Mouse (Mus musculus) embryonic facial prominence, embryonic 10.5 days (tissue): ENCODE measurements around the gene Notch3. TPM values are rescaled to one million over a fixed set of nuclear protein-coding genes. Genes with fewer than 3 reads are reported as not detected.
A peak's percentile ranks its signal among the peaks of the same experiment; 100 is the strongest.
"Not testable (repeated sequence)": the region's sequence is repeated elsewhere in the genome, so short reads cannot be mapped to it uniquely, and the experiment has no call there.

Source experiments
- DNase-seq: peaks from one replicate; pipeline ENCODE4 v3.0.0-alpha.2; 2017; ENCODE audit warnings: low spot score
- H3K27ac ChIP-seq: fragments of 300-500 bp; sonication (generic); replicated peaks from 2 replicates; pipeline ENCODE4 v1.5.1; 2016; ENCODE audit warnings: mild to moderate bottlenecking
- H3K27me3 ChIP-seq: fragments of 300-500 bp; sonication (generic); replicated peaks from 2 replicates; pipeline ENCODE4 v1.6.1; 2016; ENCODE audit warnings: low read depth, mild to moderate bottlenecking; ENCODE audit not compliant: poor library complexity, severe bottlenecking
- H3K36me3 ChIP-seq: fragments of 300-500 bp; sonication (generic); replicated peaks from 2 replicates; pipeline ENCODE4 v1.6.1; 2016; ENCODE audit warnings: mild to moderate bottlenecking, moderate library complexity
- H3K4me1 ChIP-seq: fragments of 300-500 bp; sonication (generic); 2 replicates; pipeline ENCODE4 v1.6.1; 2016
- H3K4me3 ChIP-seq: fragments of 300-500 bp; sonication (generic); 2 replicates; pipeline ENCODE4 v1.5.1; 2016; ENCODE audit warnings: mild to moderate bottlenecking, moderate library complexity
- H3K9me3 ChIP-seq: fragments of 300-500 bp; sonication (generic); 2 replicates; pipeline ENCODE4 v1.6.1; 2016; ENCODE audit warnings: mild to moderate bottlenecking
- WGBS: fragments of 180-500 bp; shearing (Covaris S2); methylation state at CpG from one replicate; pipeline ENCODE4 v1.1.7; 2016; 5-methylcytosine and 5-hydroxymethylcytosine counted together
- polyA plus RNA-seq: library from polyadenylated mRNA; unstranded; fragments of >200 nt; fragmentation: Nextera tagmentation; extraction: Ambion mirVana; gene quantifications from 2 replicates; pipeline ENCODE4 v1.2.1, GENCODE M21; 2016

Notch3 gene
- polyA plus RNA-seq, result 23.7 and 24.5 TPM in 2 replicates

DNA sequence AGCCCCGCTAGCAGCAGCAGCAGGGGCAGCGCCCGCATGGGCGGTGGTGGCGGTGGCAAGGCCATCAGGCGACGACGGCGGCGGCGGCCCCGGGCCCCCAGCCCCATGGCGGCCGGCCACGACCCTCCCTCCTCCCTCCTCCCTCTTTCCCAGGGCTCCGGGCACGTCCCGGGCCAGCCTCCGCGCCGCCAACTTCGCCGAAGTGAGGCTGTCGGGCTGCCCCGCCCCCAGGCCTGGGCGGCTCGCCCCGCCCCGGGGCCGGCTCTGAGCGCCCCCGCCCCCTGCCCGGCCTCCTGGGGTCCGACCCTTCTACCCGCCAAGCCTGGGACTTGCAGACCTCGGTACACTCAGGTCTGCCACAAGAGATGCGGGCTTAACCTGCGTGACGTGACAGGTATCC lies at the start of gene Notch3:
Gene Notch3 (minus strand): TSS at position 166 of the 400 bp plus-strand sequence.
- Histone ChIP-seq H3K9me3 (no peaks in the 10 kb centered on the region), H3K27me3 (peaks cover 23% of the 10 kb centered on the region), H3K4me3 (peak within 1 kb of the TSS; percentile 90), H3K36me3 (peaks cover 11% of the 10 kb centered on the region), H3K27ac (peak within 1 kb of the TSS; percentile 96), H3K4me1 (peaks cover 57% of the 10 kb centered on the region)
- under 1% methylated on average over 39 of the region's 39 CpGs for WGBS
- peak; percentile 92 for DNase-seq

DNA sequence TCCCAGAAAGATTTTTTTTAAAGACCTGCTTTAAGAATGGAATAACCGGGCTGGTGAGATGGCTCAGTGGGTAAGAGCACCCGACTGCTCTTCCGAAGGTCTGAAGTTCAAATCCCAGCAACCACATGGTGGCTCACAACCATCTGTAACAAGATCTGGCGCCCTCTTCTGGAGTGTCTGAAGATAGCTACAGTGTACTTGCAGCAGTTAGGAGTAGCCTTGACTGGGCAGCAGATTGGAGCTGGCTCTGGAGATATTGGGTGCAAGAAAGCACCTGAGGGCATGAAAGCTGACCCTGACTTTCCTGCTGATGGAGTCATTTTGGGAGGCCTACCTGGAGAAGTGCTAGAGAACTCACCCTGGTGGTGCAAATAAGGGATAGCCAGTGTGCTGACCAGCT lies 48.9 kb upstream of the Notch3 start:
- not testable (repeated sequence) for H3K27me3 ChIP-seq, H3K4me3 ChIP-seq, H3K4me1 ChIP-seq, H3K27ac ChIP-seq, H3K9me3 ChIP-seq, DNase-seq
- 76% methylated on average over 4 of the region's 4 CpGs for WGBS
- H3K36me3 ChIP-seq, result peaks cover 100% of the 10 kb centered on the region

DNA sequence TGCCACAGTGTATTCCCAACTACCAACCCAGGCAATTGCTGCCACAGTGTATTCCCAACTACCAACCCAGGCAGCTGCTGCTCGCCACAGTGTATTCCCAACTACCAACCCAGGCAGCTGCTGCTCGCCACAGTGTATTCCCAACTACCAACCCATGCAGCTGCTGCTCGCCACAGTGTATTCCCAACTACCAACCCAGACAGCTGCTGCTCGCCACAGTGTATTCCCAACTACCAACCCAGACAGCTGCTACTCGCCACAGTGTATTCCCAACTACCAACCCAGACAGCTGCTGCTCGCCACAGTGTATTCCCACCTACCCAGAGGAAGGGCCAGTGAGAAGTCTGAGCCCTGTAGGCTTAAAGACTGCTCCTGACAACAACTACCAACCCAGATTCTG lies 44.9 kb upstream of the Notch3 start:
- H3K36me3 ChIP-seq, result peaks cover 100% of the 10 kb centered on the region
- not testable (repeated sequence) for H3K27me3 ChIP-seq, H3K27ac ChIP-seq, DNase-seq, H3K4me3 ChIP-seq, H3K9me3 ChIP-seq
- 92% methylated on average over 6 of the region's 6 CpGs for WGBS
- H3K4me1 ChIP-seq, result peaks cover 16% of the 10 kb centered on the region

DNA sequence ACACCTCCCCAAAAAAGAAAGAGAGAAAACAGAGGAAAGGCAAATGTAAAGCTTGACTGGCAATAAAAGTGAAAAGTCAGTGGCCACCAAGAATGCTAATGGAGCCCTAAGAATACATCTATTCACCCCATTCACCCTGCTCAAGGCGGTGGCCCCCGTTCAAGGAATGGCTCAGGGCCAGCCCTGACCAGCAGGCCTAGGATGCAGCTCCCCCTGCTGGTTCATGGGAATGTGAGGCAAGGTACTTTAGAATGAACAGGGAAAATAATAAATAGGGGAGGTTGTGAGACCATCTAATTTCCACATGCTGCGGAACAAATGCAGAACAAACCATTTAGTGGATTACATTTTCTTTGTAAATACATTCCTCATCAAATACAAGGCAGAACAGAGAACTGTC lies 43.1 kb upstream of the Notch3 start:
- 62% methylated on average over 3 of the region's 3 CpGs for WGBS
- peak; percentile 62 for DNase-seq
- Histone ChIP-seq H3K27me3 (no peaks in the 10 kb centered on the region), H3K27ac (no peak overlapping the region), H3K4me3 (no peak overlapping the region), H3K36me3 (peaks cover 100% of the 10 kb centered on the region), H3K9me3 (no peaks in the 10 kb centered on the region), H3K4me1 (peaks cover 16% of the 10 kb centered on the region)

DNA sequence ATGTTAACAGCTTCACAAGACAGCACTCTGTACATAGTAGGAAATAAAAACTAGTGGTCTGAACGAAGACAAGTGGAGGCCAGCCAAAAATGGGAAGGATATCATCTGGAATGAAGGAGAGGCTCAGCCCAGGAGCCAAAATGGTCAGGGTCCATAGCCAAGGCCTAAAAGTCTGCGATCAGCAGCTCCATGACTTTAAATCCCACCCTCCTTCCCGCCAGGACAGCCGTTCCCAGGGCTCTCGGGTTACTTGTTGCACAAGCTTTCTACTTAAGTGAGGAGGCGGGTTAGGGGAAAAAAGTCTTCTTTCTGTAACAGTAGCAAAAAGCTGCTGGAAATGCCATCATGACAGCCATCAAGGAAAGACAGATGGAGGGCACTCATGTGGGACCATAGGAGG lies 42.5 kb upstream of the Notch3 start:
- 75% methylated on average over 6 of the region's 6 CpGs for WGBS
- H3K9me3 ChIP-seq, result no peaks in the 10 kb centered on the region
- no peak overlapping the region for H3K4me3 ChIP-seq
- no peaks in the 10 kb centered on the region for H3K27me3 ChIP-seq
- peaks cover 16% of the 10 kb centered on the region for H3K4me1 ChIP-seq
- peaks cover 100% of the 10 kb centered on the region for H3K36me3 ChIP-seq
- DNase-seq, result peak; percentile 52
- H3K27ac ChIP-seq, result no peak overlapping the region

DNA sequence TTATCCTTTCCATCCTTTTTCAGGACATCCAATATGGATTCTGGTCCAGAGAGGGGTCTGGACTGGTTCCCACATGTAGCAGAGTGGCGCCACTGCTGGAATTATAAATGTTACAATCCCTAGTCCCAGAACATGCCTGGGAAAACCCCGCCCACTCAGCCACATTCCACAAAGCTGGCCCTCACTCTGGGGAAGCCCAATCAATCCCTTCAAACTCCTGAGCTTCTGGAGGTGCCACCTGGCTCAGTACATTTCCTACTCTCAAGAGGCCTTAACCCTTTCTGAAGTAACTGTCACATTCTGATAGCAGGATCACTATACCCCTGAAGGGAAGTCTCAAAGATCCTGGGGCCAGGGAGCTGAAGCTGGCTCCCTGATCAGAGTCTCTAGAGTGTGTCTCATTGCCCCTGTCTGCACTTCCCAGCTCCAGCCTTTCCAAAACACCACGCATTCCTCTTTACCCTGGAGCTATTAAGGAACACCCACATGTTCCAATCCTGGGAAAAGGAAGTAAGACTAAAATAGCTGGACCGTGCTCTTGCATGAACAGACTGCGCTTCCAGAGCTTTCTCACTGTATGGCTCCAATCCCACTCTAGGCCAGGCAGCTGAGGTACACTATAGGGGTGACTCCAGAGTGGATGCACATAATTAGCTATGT lies 41.1 kb upstream of the Notch3 start:
- Histone ChIP-seq H3K4me3 (no peak overlapping the region), H3K36me3 (peaks cover 100% of the 10 kb centered on the region), H3K4me1 (peaks cover 16% of the 10 kb centered on the region), H3K27ac (no peak overlapping the region), H3K9me3 (no peaks in the 10 kb centered on the region), H3K27me3 (no peaks in the 10 kb centered on the region)
- 83% methylated on average over 5 of the region's 5 CpGs for WGBS
- DNase-seq, result no peak

DNA sequence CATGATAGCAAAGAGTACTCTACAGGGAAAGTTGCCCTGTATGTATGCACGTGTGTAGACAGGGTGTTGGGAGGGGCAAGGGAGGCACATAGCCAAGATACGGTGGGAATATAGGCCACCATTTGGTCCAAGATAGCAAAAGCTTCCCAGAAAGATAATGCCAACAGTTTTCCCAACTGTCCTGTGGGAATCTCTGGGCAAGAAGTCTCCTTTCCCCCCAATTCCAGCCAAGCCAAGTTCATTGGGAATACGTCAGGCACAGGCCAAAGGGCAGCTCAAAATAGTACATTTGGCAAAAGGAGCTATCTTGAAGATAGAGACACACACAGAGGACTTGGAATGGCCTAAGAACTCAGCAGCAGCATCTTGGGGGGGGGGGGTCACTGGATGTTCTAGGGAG lies 38.7 kb upstream of the Notch3 start:
- peaks cover 100% of the 10 kb centered on the region for H3K36me3 ChIP-seq
- no peak overlapping the region for H3K27ac ChIP-seq

DNA sequence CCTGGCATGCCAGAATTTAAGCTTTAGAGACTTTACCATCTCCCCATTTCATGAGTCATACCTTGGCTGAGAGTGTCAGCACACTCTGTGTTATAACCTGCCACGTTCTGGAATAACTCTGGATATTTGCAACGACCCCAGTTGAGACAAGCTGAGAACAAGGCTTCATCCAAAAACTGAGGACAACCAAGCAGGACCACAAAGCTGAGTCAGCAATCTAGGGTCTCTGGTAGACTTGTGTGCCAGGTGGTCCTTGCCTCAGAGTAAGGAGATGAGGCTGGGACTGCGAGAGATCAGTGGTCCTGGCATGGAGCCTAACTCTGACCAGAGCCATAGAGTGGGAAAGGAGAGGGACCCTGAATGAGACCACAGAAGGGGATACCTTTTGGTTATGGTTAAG lies 36.3 kb upstream of the Notch3 start:
- Histone ChIP-seq H3K9me3 (no peaks in the 10 kb centered on the region), H3K27ac (no peak overlapping the region), H3K36me3 (peaks cover 100% of the 10 kb centered on the region), H3K27me3 (no peaks in the 10 kb centered on the region), H3K4me1 (0 out of 2 replicates have a peak, but pooled peaks cover 7% of the 10 kb centered on the region), H3K4me3 (no peak overlapping the region)
- no peak for DNase-seq
- 90% methylated on average over 3 of the region's 3 CpGs for WGBS

More for the DNA sequence above, 38.7 kb upstream of the Notch3 start:
- H3K4me1 ChIP-seq, result peaks cover 16% of the 10 kb centered on the region
- DNase-seq, result no peak
- H3K27me3 ChIP-seq, result no peaks in the 10 kb centered on the region
- no peak overlapping the region for H3K4me3 ChIP-seq
- no peaks in the 10 kb centered on the region for H3K9me3 ChIP-seq
- 92% methylated on average over 3 of the region's 3 CpGs for WGBS

DNA sequence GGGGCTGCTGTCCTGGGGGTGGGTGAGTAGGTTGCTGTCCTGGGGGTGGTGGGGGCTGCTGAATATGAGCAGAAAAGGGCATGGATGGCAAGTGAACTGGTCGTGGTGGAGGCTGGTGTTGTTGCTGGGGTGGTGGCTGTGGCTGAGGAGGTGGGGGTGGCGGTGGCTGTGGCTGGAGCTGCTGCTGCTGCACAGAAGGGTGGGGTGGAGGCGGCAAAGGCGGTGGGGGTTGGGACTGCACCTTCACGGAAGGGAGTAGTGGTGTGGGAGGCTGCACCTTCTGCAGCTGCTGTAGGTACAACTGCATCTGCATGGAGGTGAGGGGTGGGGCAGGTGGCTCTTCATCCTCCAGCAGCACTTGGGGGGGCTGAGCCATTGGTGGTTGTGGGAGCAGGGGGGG lies 34.4 kb upstream of the Notch3 start:
- Histone ChIP-seq H3K4me1 (no peaks in the 10 kb centered on the region), H3K9me3 (no peaks in the 10 kb centered on the region), H3K36me3 (peaks cover 100% of the 10 kb centered on the region), H3K27ac (no peak overlapping the region), H3K27me3 (no peaks in the 10 kb centered on the region), H3K4me3 (no peak overlapping the region)
- no peak for DNase-seq
- WGBS, result 87% methylated on average over 5 of the region's 5 CpGs

DNA sequence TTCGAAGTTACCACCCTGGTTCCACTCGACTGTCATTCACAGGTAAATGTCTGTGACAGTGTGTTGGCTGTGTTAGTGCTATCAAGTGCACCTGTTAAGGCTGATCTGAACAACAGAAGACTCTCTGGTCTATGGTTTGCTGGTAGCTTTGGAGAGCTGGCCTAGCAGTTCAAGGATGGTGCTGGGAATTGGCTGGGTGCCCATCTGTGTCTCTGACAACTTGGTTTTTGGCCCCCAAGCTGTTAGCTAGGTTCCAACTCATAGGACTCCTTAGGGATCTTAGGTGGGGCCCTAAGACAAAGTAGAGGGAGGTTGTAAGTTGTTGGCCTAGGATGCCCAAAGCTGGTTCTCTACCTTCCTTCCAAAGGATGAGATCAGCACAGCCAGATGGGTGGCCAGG lies 33.1 kb upstream of the Notch3 start:
- H3K9me3 ChIP-seq, result no peaks in the 10 kb centered on the region
- DNase-seq, result no peak
- H3K36me3 ChIP-seq, result peaks cover 97% of the 10 kb centered on the region
- WGBS, result 90% methylated on average over 2 of the region's 2 CpGs
- H3K4me1 ChIP-seq, result no peaks in the 10 kb centered on the region
- no peak overlapping the region for H3K27ac ChIP-seq
- no peak overlapping the region for H3K4me3 ChIP-seq
- no peaks in the 10 kb centered on the region for H3K27me3 ChIP-seq

DNA sequence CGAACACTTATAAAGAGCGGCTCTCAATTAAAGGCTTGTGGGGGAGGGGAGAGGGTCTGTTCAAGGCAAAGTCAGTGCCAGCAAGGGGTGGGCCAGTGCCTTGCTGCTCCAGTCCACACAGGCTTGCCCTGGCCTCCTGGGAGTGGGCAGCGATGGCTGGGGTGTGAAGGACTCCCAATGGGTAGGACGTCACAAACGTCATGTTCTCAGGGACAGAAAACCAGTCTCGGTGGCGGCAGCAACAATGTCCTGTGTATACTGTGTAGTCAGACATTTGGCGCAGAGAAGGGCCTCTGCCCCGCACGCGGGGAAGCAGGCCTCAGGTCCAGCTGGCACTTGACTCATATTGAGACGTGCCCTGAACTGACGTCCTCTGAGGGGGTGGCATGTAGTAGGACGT lies 30.5 kb upstream of the Notch3 start:
- Histone ChIP-seq H3K27ac (no peak overlapping the region), H3K36me3 (peaks cover 71% of the 10 kb centered on the region), H3K4me3 (no peak overlapping the region), H3K4me1 (no peaks in the 10 kb centered on the region), H3K9me3 (no peaks in the 10 kb centered on the region), H3K27me3 (no peaks in the 10 kb centered on the region)
- DNase-seq, result no peak
- WGBS, result 88% methylated on average over 14 of the region's 14 CpGs

DNA sequence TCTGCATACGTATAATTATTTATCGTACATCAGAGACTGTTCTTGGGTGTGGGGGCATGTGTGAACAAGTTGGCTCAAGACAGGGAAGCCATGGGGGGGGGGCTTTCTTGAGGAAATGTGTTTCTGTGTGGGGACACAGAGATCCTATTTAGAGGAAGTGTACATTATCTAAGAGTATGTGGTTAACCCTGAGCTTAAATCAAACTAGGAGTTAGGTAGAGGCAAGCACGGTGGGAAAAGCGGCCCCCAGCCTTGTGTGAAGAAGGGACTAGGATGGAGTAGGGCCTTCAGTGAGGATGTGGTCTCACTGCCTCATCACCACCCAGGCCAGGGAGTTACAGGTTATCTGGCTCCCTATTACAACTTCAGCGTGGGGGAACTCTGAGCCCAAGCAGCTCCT lies 29.1 kb upstream of the Notch3 start:
- 93% methylated on average over 5 of the region's 5 CpGs for WGBS
- peaks cover under 1% of the 10 kb centered on the region; the same call in 1 of the 2 replicates for H3K27me3 ChIP-seq
- no peaks in the 10 kb centered on the region for H3K9me3 ChIP-seq
- no peak overlapping the region for H3K27ac ChIP-seq
- DNase-seq, result no peak
- H3K4me3 ChIP-seq, result no peak overlapping the region
- H3K4me1 ChIP-seq, result no peaks in the 10 kb centered on the region
- peaks cover 57% of the 10 kb centered on the region for H3K36me3 ChIP-seq

DNA sequence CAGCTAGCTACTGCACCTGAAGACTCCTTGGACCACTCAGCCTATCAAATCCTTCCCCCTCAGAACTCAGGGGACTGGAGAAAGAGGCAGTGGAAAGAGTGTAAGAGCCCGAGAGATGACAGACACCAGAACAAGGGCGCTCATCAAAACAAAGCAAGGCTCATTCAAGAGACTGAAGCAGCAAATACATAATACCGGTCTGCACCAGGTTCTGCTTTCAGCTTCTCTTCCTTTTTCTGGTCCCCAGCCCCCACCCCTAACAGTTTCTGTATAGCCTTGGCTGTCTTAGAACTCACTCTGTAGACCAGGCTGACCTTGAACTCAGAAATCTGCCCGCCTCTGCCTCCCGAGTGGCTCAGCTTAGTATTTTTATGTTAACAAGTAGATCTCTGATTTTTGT lies 26.4 kb upstream of the Notch3 start:
- peaks cover 28% of the 10 kb centered on the region for H3K27me3 ChIP-seq
- H3K4me3 ChIP-seq, result no peak overlapping the region
- peaks cover 18% of the 10 kb centered on the region for H3K4me1 ChIP-seq
- WGBS, result 83% methylated on average over 5 of the region's 5 CpGs
- H3K27ac ChIP-seq, result no peak overlapping the region
- no peak for DNase-seq
- H3K36me3 ChIP-seq, result peaks cover 29% of the 10 kb centered on the region
- no peaks in the 10 kb centered on the region for H3K9me3 ChIP-seq
